Mouse (Mus musculus) E14TG2a.4 (cell line): ENCODE results near the gene Tesk2.

ENCODE experiments used
- H3K27me3 ChIP-seq: 2 replicates; pipeline ENCODE4 v1.6.1; 2014; ENCODE audit warnings: low read length, control low read depth; ENCODE audit not compliant: insufficient read depth
- H3K36me3 ChIP-seq: 2 replicates; pipeline ENCODE4 v1.6.1; 2014; ENCODE audit warnings: low read length, control low read depth; ENCODE audit not compliant: insufficient read depth
- H3K4me1 ChIP-seq: replicated peaks from 2 replicates; pipeline ENCODE4 v1.6.1; 2014; ENCODE audit warnings: low read depth, low read length, control low read depth
- H3K4me3 ChIP-seq: replicated peaks from 2 replicates; pipeline ENCODE4 v1.5.1; 2014; ENCODE audit warnings: mild to moderate bottlenecking, low read length
- H3K9me3 ChIP-seq: 2 replicates; pipeline ENCODE4 v1.6.1; 2014; ENCODE audit warnings: low read length, control low read depth
- CTCF ChIP-seq: conservative IDR thresholded peaks from 2 replicates; pipeline ENCODE4 v1.5.1; 2014; ENCODE audit warnings: low read length
- NANOG ChIP-seq: IDR thresholded peaks from 2 replicates; pipeline ENCODE4 v1.6.1; 2014; ENCODE audit warnings: borderline replicate concordance, low read length, mixed read lengths
- POU5F1 ChIP-seq: IDR thresholded peaks from 2 replicates; pipeline ENCODE4 v1.6.1; 2014; ENCODE audit warnings: low read length, borderline replicate concordance

The Tesk2 gene

DNA sequence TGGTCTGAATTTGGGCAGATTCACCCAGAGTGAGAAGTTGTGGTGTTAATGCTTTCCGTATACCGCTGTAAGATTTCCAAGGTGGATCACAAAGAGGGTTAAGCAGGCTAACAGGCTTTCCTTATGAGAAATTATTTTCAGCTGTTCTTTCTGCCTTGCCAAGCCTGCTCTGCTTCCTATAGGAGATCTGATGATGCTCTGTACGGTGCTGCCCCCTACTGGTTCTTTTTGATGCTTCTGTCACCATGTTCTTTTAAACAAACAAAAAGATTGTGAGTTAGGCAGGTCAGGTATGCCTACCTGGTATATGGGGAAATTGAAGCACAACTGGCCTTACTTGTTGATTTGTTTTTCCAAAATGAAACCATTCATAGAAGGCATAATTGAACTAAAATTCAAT, 68.2 kb downstream of the Tesk2 start:
- Histone ChIP-seq H3K4me3 (no peak overlapping the region), H3K27me3 (no peaks in the 10 kb centered on the region), H3K36me3 (peaks cover 32% of the 10 kb centered on the region), H3K9me3 (no peaks in the 10 kb centered on the region), H3K4me1 (peaks cover 30% of the 10 kb centered on the region)
- TF ChIP-seq CTCF (peak; percentile 62), POU5F1 (no peak), NANOG (no peak)

- no peak overlapping the region for H3K4me3 ChIP-seq
Measured at GRCm38 (mm10) chr4:116792453-116792852, 71.7 kb downstream of the Tesk2 start.

DNA sequence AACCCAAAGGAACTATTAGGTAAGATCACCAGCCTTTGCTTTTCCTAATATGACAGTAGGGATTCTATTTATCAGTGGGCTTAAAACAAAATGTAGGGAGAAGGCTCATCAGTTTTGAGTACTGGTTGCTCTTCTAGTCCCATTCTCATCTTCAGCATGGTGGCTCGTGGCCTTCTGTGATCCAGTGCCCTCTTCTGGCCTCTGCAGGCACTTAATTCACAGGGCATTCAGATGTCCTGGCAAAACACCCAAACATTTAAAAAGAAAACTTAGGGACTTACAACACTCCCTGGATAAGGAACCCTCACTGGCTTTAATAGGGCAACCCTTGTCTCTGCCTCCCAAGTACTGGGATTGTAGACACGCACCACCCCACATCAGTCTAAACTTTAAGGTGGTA, 73.5 kb downstream of the Tesk2 start:
- H3K9me3 ChIP-seq, result no peaks in the 10 kb centered on the region

More at GRCm38 (mm10) chr4:116792453-116792852, 71.7 kb downstream of the Tesk2 start:
- H3K27me3 ChIP-seq, result no peaks in the 10 kb centered on the region
- TF ChIP-seq POU5F1, result no peak
- TF ChIP-seq NANOG, result no peak
- no peak for TF ChIP-seq CTCF
- H3K4me1 ChIP-seq, result peaks cover 16% of the 10 kb centered on the region
- no peaks in the 10 kb centered on the region for H3K9me3 ChIP-seq
- peaks cover 45% of the 10 kb centered on the region for H3K36me3 ChIP-seq

DNA sequence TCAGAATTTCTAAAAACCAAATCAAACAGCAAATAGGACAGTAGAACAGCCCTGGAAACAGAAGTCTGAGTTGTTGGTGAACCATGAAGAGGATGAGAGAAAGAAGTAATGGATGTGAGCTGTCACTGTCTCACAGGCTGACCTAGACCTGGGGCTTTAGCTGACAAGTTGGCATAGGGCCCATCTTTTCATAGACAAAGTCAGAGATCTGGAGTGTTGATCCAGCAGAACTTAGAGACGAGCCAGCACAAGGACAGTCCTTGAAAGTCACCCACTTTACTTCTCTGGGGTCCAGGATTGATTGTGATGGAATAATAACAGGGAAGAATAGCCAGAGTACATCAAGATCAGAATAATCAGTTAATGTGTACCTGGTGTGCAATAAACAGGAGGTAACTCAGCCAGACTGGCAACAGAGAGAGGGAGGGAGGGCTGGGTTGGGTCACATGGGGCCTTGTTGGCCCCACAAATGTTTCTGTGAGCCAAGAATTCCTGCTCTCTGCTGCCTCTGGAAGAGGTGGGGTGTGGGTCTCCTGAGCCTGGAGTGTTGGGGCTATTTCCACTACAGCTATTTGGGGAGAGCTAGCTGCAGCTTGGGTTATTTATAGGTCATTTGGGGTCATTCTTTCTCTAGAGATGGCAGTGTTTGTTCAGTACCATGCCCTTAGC, 75.8 kb downstream of the Tesk2 start:
- Histone ChIP-seq H3K27me3 (no peaks in the 10 kb centered on the region), H3K4me1 (peaks cover 13% of the 10 kb centered on the region), H3K9me3 (no peaks in the 10 kb centered on the region), H3K4me3 (no peak overlapping the region), H3K36me3 (peaks cover 54% of the 10 kb centered on the region)
- no peak for TF ChIP-seq CTCF
- TF ChIP-seq NANOG, result no peak
- TF ChIP-seq POU5F1, result no peak

More for the DNA sequence above, 73.5 kb downstream of the Tesk2 start:
- TF ChIP-seq CTCF (0 out of 2 replicates have a peak, but pooled peaks have one; percentile 10), NANOG (no peak)
- H3K36me3 ChIP-seq, result peaks cover 44% of the 10 kb centered on the region
- H3K4me3 ChIP-seq, result no peak overlapping the region
- peaks cover 5% of the 10 kb centered on the region for H3K4me1 ChIP-seq
- H3K27me3 ChIP-seq, result no peaks in the 10 kb centered on the region

- Histone ChIP-seq H3K36me3 (peaks cover 64% of the 10 kb centered on the region), H3K27me3 (no peaks in the 10 kb centered on the region), H3K4me3 (no peak overlapping the region), H3K9me3 (no peaks in the 10 kb centered on the region), H3K4me1 (peaks cover 34% of the 10 kb centered on the region)
- TF ChIP-seq POU5F1 (no peak), CTCF (peak; percentile 51)
Measured at GRCm38 (mm10) chr4:116799901-116800300, 79.2 kb downstream of the Tesk2 start.

- Histone ChIP-seq H3K9me3 (no peaks in the 10 kb centered on the region), H3K36me3 (peaks cover 67% of the 10 kb centered on the region), H3K27me3 (no peaks in the 10 kb centered on the region), H3K4me3 (peak within 1 kb of the TSS; percentile 94), H3K4me1 (peaks cover 78% of the 10 kb centered on the region)
- TF ChIP-seq NANOG (no peak), POU5F1 (no peak), CTCF (no peak)
Measured at GRCm38 (mm10) chr4:116807197-116808129, 86.7 kb downstream of the Tesk2 start, which contains the start of the genes Toe1 and Mutyh. TSS of gene Toe1 (minus strand) at chr4:116807640. TSS of gene Mutyh (plus strand) at chr4:116807723.

- H3K36me3 ChIP-seq, result peaks cover 66% of the 10 kb centered on the region
Measured at GRCm38 (mm10) chr4:116811012-116811411, 90.3 kb downstream of the Tesk2 start.

DNA sequence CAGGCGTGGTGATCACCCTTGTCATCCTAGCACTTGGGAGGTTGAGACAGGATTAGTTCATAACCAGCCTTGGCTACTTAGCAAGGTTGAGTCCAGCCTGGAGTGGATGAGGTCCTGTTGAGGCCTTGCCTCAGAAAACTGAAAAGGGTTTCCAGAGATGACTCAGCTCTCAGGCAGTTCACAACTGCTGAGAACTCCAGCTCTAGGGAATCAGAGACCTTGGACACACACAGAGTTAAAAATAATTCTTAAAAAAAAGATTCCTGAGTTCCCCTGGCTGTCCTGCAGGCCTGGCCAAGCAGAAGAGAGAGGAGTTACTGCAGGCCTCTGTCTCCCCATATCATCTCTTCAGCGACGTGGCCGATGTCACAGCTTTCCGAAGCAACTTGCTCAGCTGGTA, 94.5 kb downstream of the Tesk2 start:
- no peaks in the 10 kb centered on the region for H3K27me3 ChIP-seq
- TF ChIP-seq CTCF (no peak), POU5F1 (no peak), NANOG (no peak)
- no peak overlapping the region for H3K4me3 ChIP-seq
- no peaks in the 10 kb centered on the region for H3K9me3 ChIP-seq
- H3K4me1 ChIP-seq, result peaks cover 62% of the 10 kb centered on the region
- H3K36me3 ChIP-seq, result peaks cover 94% of the 10 kb centered on the region

More at GRCm38 (mm10) chr4:116811012-116811411, 90.3 kb downstream of the Tesk2 start:
- Histone ChIP-seq H3K4me3 (no peak overlapping the region), H3K27me3 (no peaks in the 10 kb centered on the region), H3K4me1 (peaks cover 53% of the 10 kb centered on the region), H3K9me3 (no peaks in the 10 kb centered on the region)
- TF ChIP-seq POU5F1 (no peak), CTCF (no peak), NANOG (no peak)
